Mouse (Mus musculus): ENCODE measurements around the gene Zfp36. TPM values are rescaled to one million over a fixed set of nuclear protein-coding genes. Genes with fewer than 3 reads are reported as not detected.

The Zfp36 gene
- polyA plus RNA-seq, 1 experiment from 2014 or later, result 4.6 TPM

DNA sequence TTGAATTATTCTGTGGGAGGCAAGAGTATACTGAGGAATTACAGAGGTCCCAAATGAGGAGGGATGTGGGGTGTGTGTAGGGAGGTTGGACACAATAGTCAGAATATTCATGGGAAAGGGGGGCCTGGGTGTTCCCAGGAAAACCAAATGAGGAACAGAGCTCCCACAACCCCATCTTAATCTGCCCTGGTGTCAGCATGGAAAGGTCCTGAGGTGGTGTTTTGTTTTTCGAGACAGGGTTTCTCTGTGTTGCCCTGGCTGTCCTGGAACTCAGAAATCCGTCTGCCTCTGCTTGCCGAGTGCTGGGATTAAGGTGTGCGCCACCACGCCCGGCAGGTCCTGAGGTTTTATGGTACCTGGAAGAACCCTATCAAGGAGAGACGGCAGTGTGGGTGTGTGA is 21.6 kb downstream of the Zfp36 start:
- 54% methylated on average over 7 of the region's 7 CpGs for WGBS
- no peaks in the 10 kb centered on the region for H3K27me3 ChIP-seq (ENCODE audit: low read depth, poor library complexity, severe bottlenecking)
- peak overlapping the region; percentile 29; the same call in 1 of the 2 replicates for H3K4me3 ChIP-seq
- peaks cover 37% of the 10 kb centered on the region for H3K4me1 ChIP-seq
- DNase-seq (ENCODE audit: low spot score), result no peak
- H3K9me3 ChIP-seq (replicated peaks), result peaks cover 7% of the 10 kb centered on the region
- peaks cover 68% of the 10 kb centered on the region for H3K36me3 ChIP-seq
- peak overlapping the region; percentile 74 for H3K27ac ChIP-seq (replicated peaks)

DNA sequence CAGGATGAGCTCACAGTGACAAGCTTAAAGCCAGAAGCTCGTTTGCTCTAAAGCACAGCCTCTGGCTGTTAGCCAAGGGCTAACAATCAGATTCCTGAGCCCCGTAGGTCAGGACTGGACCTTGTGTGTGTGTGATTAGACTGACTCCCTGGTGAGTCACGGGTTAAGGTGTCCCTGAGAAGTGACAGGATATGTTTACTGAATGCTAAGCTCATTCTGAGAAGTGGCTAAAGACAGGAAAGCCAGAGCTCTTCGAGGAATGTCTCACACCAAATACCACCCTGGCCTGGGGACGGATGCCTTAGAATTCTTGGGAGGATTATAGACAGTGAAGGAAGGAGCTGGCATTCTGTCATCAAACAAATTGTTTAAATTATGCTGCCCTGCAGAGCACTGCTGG is 22.1 kb downstream of the Zfp36 start:
- peaks cover 7% of the 10 kb centered on the region for H3K9me3 ChIP-seq (replicated peaks)
- peaks cover 68% of the 10 kb centered on the region for H3K36me3 ChIP-seq
- no peaks in the 10 kb centered on the region for H3K27me3 ChIP-seq (ENCODE audit: low read depth, poor library complexity, severe bottlenecking)
- DNase-seq (ENCODE audit: low spot score), result no peak
- H3K27ac ChIP-seq (replicated peaks), result peak overlapping the region; percentile 74
- H3K4me3 ChIP-seq, result peak overlapping the region; percentile 29
- WGBS, result 5% methylated on average over 5 of the region's 5 CpGs
- H3K4me1 ChIP-seq, result peaks cover 37% of the 10 kb centered on the region

DNA sequence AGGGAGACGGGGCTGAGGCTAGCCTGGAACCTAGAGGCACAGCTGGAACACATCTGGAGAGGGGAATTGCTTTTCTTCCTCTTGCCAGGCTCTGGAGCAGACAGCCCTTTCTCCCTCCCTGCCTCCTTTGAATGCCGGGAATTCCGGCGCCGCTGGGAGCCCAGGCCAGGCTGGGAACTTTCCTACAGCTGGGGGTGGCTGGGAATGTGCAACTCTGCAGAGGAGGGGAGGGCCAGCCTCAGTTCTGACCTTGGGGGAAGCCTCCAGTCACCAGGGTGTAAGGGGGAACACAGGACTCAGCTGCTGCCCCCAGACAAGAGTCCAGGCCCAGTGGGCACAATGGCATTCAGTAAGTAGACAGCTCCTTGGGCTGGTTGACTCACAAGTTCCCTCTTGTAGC is 23.1 kb downstream of the Zfp36 start:
- Histone ChIP-seq H3K4me1 (peaks cover 40% of the 10 kb centered on the region), H3K36me3 (peaks cover 68% of the 10 kb centered on the region)
- WGBS, result 1% methylated on average over 4 of the region's 5 CpGs

DNA sequence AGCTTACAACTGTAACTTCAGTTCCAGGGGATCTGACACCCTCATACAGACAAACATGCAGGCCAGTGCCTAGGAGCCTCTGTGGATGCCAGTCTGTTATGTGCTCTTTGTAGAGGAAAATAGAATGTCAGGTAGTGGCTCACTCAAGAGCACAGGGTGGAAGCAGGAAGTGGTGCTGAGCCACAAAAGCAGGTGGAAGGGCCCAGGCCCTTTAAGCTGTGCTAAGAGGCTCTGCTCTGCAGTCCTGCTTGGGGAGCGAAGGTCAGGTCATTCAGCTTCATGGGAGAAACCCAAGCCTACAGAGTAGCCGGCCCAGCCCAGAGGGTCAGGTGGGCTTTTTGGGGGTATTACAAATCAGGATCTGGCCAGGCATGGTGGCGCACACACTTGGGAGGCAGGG is 24.8 kb downstream of the Zfp36 start:
- Histone ChIP-seq H3K27me3 (ENCODE audit: low read depth, poor library complexity, severe bottlenecking) (no peaks in the 10 kb centered on the region), H3K4me1 (peaks cover 50% of the 10 kb centered on the region), H3K4me3 (no peak overlapping the region), H3K9me3 (replicated peaks) (no peaks in the 10 kb centered on the region), H3K27ac (replicated peaks) (no peak overlapping the region), H3K36me3 (peaks cover 55% of the 10 kb centered on the region)
- DNase-seq (ENCODE audit: low spot score), result no peak
- WGBS, result 90% methylated on average over 3 of the region's 3 CpGs

More for the DNA sequence above, 23.1 kb downstream of the Zfp36 start:
- H3K27ac ChIP-seq (replicated peaks), result peak overlapping the region; percentile 74
- peak overlapping the region; percentile 7; the same call in 1 of the 2 replicates for H3K4me3 ChIP-seq
- H3K27me3 ChIP-seq (ENCODE audit: low read depth, poor library complexity, severe bottlenecking), result no peaks in the 10 kb centered on the region
- H3K9me3 ChIP-seq (replicated peaks), result peaks cover 6% of the 10 kb centered on the region
- DNase-seq (ENCODE audit: low spot score), result peak; percentile 62

DNA sequence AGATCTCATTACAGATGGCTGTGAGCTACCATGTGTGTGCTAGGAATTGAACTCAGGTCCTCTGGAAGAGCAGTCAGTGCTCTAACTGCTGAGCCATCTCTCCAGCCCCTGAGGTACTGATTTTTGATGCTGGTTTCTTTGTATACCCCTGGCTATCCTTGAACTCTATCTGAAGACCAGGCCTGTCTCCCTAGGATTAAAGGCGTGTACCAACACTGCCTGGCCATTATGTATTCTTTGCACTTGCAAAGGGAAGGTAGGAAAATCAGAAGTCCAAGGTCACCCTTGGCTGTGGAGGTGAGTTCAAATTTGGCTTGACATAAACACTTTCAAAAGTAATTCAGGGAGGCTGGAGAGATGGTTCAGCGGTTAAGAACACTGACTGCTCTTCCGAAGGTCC is 25.5 kb downstream of the Zfp36 start:
- Histone ChIP-seq H3K27ac (replicated peaks) (no peak overlapping the region), H3K4me1 (peaks cover 53% of the 10 kb centered on the region), H3K9me3 (replicated peaks) (no peaks in the 10 kb centered on the region), H3K36me3 (peaks cover 49% of the 10 kb centered on the region), H3K27me3 (ENCODE audit: low read depth, poor library complexity, severe bottlenecking) (no peaks in the 10 kb centered on the region), H3K4me3 (no peak overlapping the region)
- no peak for DNase-seq (ENCODE audit: low spot score)
- whole genome bisulfite sequencing, result 89% methylated on average over 3 of the region's 3 CpGs

DNA sequence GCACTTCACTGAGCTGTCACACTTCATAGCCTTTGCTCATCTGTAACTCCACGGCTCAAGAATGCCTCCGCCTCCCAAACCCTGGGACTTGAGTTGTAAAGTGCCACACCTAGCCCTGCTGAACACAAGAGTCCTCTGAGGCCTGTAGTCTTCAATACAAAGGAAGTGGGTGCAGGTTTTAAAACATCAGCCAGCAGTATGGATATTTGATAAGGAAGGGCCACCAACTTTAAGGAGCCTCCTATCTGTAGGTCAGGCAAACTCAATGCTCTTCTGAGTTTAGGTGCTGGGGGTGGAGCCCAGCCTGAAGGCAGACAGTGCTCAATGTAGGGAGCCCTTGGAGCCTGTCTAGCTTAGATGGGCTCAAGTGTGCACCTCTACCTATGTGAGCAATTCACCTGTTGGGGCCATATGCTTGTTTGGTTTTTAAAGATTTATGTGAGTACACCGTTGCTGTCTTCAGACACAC is 25.9 kb downstream of the Zfp36 start:
- Histone ChIP-seq H3K27ac (replicated peaks) (no peak overlapping the region), H3K27me3 (ENCODE audit: low read depth, poor library complexity, severe bottlenecking) (no peaks in the 10 kb centered on the region), H3K4me3 (no peak overlapping the region), H3K36me3 (peaks cover 45% of the 10 kb centered on the region), H3K9me3 (replicated peaks) (no peaks in the 10 kb centered on the region), H3K4me1 (peaks cover 53% of the 10 kb centered on the region)
- no peak for DNase-seq (ENCODE audit: low spot score)
- WGBS, result 90% methylated on average over 3 of the region's 3 CpGs

DNA sequence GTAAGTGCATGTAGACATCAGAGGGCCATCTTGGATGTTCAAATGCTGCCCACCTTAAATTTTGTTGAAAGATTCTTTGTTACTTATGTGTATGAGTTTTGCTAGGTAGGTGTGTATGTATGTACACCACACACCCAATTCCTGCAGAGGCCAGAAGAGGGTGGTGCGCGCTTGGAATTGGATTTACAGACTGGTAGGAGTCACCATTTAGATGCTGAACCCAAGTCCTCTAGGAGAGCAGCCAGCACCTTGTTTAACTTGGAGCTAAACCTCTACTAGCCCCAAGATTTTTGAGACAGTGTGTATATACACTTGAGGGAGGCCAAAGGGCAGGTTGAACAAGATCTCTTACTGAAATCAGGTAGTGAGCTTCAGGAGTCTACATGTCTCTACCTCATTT is 26.8 kb downstream of the Zfp36 start:
- no peaks in the 10 kb centered on the region for H3K27me3 ChIP-seq (ENCODE audit: low read depth, poor library complexity, severe bottlenecking)
- H3K4me1 ChIP-seq, result peaks cover 44% of the 10 kb centered on the region
- no peak for DNase-seq (ENCODE audit: low spot score)
- WGBS, result 96% methylated on average over 2 of the region's 2 CpGs
- H3K36me3 ChIP-seq, result peaks cover 40% of the 10 kb centered on the region
- H3K4me3 ChIP-seq, result no peak overlapping the region
- no peaks in the 10 kb centered on the region for H3K9me3 ChIP-seq (replicated peaks)
- no peak overlapping the region for H3K27ac ChIP-seq (replicated peaks)

DNA sequence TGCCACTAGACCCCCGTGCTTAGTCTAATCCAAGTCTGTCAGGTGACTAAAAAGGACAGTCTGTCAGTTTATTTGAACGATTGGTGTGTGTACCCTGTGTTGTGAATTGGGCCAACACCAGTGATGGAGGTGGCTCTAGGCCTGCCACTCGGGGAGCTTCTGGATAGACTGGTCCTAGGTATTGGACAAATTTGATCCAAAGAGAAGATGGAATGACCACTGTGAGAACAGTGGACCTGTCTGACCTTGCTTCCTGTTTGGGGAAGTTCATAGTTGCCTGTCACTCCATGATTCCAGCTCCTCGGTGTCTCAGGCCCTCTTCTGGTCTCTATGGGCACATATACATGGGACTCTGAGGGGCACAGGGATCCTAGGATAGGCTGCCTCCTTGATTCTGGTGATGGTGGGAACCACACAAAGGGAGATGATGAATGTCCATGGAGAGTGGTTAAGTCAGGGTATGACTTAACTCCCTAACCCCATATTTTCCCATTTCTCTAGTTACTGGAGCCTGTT is 28.3 kb downstream of the Zfp36 start:
- WGBS, result 48% methylated on average over 4 of the region's 4 CpGs

DNA sequence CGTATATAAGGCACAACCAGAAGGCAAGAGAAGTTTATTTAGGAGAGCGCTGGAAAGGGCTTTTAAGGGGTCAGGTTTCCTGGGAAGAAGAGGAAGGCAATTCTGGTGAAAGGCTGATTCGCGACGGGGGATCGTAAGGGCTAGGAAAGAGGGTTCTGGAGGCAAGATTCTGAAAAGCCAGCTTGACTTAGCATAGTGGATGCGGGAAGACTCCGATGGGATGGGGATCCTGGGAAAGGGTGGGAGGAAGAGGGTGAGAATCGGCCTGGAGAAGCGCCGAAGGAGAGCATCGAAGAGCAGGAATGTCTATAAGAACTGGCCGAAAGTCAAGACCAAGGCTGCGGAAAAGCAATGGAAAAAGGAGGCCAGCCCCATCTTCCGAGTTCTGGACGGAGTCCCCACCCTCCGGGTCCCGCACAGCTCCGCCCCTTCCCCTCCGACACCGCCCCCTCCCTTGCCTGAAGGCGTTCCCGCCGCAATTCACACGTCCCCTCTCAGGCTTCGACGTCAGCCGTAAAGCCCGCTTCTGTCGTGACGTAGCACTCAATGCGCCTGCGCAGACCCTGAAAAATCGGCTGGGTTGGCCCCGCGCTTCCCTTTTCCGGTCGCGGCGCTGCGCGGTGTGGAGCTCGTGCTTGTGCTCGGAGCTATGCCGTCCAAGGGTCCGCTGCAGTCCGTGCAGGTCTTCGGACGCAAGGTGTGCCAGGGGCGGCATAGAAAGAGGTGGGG is 29.7 kb downstream of the Zfp36 start, which contains the start of gene Rps16:
TSS of gene Rps16 (plus strand) at position 498 of the 729 bp plus-strand sequence.
- H3K4me3 ChIP-seq, result peak within 1 kb of the TSS; percentile 87
- WGBS, result under 1% methylated on average over 50 of the region's 50 CpGs
- DNase-seq (ENCODE audit: low spot score), result peak; percentile 99
- H3K9me3 ChIP-seq (replicated peaks), result no peaks in the 10 kb centered on the region
- H3K36me3 ChIP-seq, result peaks cover 38% of the 10 kb centered on the region
- peak within 1 kb of the TSS; percentile 95 for H3K27ac ChIP-seq (replicated peaks)
- H3K27me3 ChIP-seq (ENCODE audit: low read depth, poor library complexity, severe bottlenecking), result no peaks in the 10 kb centered on the region
- H3K4me1 ChIP-seq, result peaks cover 24% of the 10 kb centered on the region

More for the DNA sequence above, 28.3 kb downstream of the Zfp36 start:
- peak overlapping the region; percentile 95 for H3K27ac ChIP-seq (replicated peaks)
- peak; percentile 12 for DNase-seq (ENCODE audit: low spot score)
- peaks cover 40% of the 10 kb centered on the region for H3K36me3 ChIP-seq
- peak overlapping the region; percentile 87 for H3K4me3 ChIP-seq
- peaks cover 29% of the 10 kb centered on the region for H3K4me1 ChIP-seq
- no peaks in the 10 kb centered on the region for H3K9me3 ChIP-seq (replicated peaks)
- no peaks in the 10 kb centered on the region for H3K27me3 ChIP-seq (ENCODE audit: low read depth, poor library complexity, severe bottlenecking)

DNA sequence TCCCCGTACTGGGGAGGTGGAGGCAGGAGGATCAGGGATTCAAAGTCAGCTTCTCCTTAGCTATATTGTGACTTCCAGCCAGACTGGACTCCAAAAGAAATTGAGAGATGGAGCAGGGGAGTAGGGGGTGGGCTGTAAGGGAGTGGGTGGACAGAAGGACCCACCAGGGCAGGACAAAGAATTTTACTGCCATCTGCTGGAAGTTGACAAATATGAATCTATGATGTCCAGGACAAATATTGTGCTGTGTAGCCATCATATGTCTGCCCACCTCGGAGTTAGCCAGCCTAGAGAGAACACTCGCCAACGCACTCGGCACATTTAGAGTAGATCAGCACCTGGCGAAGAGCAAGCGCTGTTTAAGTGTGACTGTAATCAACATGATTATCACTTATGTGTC is 31.5 kb downstream of the Zfp36 start:
- no peaks in the 10 kb centered on the region for H3K27me3 ChIP-seq (ENCODE audit: low read depth, poor library complexity, severe bottlenecking)
- DNase-seq (ENCODE audit: low spot score), result peak; percentile 11
- H3K36me3 ChIP-seq, result peaks cover 21% of the 10 kb centered on the region
- no peaks in the 10 kb centered on the region for H3K9me3 ChIP-seq (replicated peaks)
- no peak overlapping the region for H3K4me3 ChIP-seq
- peaks cover 24% of the 10 kb centered on the region for H3K4me1 ChIP-seq
- 83% methylated on average over 7 of the region's 7 CpGs for WGBS
- no peak overlapping the region for H3K27ac ChIP-seq (replicated peaks)

DNA sequence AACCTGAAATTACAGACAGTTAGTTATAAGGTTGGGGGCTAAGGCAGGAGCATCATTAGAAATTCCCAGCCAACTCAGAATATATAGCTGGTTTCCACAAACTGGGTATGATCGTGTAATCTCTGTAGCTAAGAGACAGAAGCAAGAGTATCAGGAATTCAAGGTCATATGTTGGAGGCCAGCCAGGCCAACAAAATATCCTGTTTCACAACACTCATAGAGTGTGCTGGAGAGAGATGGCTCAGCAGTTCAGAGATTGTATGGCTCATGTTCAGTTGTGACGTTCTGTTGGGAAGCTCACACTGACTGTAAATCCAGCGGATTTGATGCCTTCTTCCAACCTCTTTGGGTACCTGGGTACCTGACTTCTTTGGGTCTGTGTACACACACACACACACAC is 32.3 kb downstream of the Zfp36 start:
- Histone ChIP-seq H3K9me3 (replicated peaks) (no peaks in the 10 kb centered on the region), H3K27me3 (ENCODE audit: low read depth, poor library complexity, severe bottlenecking) (no peaks in the 10 kb centered on the region), H3K27ac (replicated peaks) (no peak overlapping the region), H3K4me1 (peaks cover 24% of the 10 kb centered on the region), H3K4me3 (no peak overlapping the region), H3K36me3 (peaks cover 13% of the 10 kb centered on the region)
- 81% methylated on average over 3 of the region's 3 CpGs for WGBS
- no peak for DNase-seq (ENCODE audit: low spot score)

DNA sequence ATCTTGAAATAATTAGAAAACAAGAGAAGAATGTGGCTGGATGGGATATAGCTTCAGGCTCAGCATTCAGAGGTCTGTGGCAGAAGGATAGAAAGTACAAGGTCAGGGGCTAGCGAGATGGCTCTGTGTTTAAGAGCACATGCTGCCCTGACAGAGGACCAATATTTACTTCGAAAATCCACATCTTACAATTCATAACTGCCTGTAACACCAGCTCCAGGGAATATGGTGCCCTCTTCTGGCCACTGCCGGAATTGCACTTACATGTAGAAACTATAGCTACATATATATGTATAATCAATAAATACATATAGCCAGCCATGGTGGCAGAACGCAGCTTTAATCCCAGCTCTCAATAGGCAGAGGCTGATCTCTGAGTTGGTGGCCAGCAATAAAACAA is 35.4 kb downstream of the Zfp36 start:
- peak; percentile 79 for DNase-seq (ENCODE audit: low spot score)
- Histone ChIP-seq H3K9me3 (replicated peaks) (no peaks in the 10 kb centered on the region), H3K4me3 (no peak overlapping the region), H3K27me3 (ENCODE audit: low read depth, poor library complexity, severe bottlenecking) (no peaks in the 10 kb centered on the region), H3K27ac (replicated peaks) (no peak overlapping the region), H3K36me3 (no peaks in the 10 kb centered on the region), H3K4me1 (peaks cover 25% of the 10 kb centered on the region)
- WGBS, result 16% methylated on average over 4 of the region's 4 CpGs

DNA sequence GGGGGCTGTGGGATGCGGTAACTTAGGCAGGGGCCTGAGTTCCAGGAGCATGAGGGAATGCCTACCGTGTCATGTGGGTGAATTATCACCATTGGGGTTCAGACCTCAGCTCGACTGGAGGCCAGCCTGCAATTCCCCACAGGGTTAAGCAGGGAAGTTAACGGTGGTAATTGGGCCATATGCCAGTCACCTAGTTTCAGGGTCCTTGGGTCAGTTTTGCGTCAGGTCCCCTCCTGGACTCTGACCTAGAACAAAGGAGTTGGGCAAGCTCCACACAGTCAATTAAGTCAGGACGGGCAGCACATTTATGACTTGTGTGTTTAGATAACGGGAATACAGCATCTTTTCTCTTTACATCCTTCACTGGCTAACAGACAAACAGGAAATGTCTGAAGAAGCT is 38.7 kb downstream of the Zfp36 start:
- no peaks in the 10 kb centered on the region; the same call in 1 of the 2 replicates for H3K36me3 ChIP-seq
- no peaks in the 10 kb centered on the region for H3K9me3 ChIP-seq (replicated peaks)
- DNase-seq (ENCODE audit: low spot score), result no peak
- 61% methylated on average over 7 of the region's 7 CpGs for WGBS
- H3K4me1 ChIP-seq, result peaks cover 34% of the 10 kb centered on the region
- no peak overlapping the region for H3K4me3 ChIP-seq
- no peaks in the 10 kb centered on the region for H3K27me3 ChIP-seq (ENCODE audit: low read depth, poor library complexity, severe bottlenecking)
- no peak overlapping the region for H3K27ac ChIP-seq (replicated peaks)
